Mouse (Mus musculus) thymus, postnatal 4 days (tissue): Measurements from ENCODE around the gene Rere.
A peak's percentile ranks its signal among the peaks of the same experiment; 100 is the strongest.
"Not testable (repeated sequence)": the region's sequence is repeated elsewhere in the genome, so short reads cannot be mapped to it uniquely, and the experiment has no call there.

Experiments
- DNase-seq: peaks from one replicate; pipeline ENCODE4 v3.0.0; 2021

Rere gene

GRCm38 (mm10) chr4:150255181-150255580 is 26.3 kb upstream of the Rere start:
- no peak for DNase-seq

GRCm38 (mm10) chr4:150257252-150258204 is 23.9 kb upstream of the Rere start:
- peak; percentile 82 for DNase-seq

- no peak for DNase-seq
Measured at GRCm38 (mm10) chr4:150258388-150258787, 23.1 kb upstream of the Rere start.

GRCm38 (mm10) chr4:150259577-150259976 is 21.9 kb upstream of the Rere start:
- no peak for DNase-seq

- DNase-seq, result no peak
Measured at GRCm38 (mm10) chr4:150260111-150260510, 21.3 kb upstream of the Rere start.

GRCm38 (mm10) chr4:150260745-150261144 is 20.7 kb upstream of the Rere start:
- DNase-seq, result no peak

GRCm38 (mm10) chr4:150262301-150262700 is 19.1 kb upstream of the Rere start:
- DNase-seq, result no peak

GRCm38 (mm10) chr4:150264903-150265302 is 16.5 kb upstream of the Rere start:
- DNase-seq, result peak; percentile 52

- no peak for DNase-seq
Measured at GRCm38 (mm10) chr4:150265471-150265870, 16.0 kb upstream of the Rere start.

GRCm38 (mm10) chr4:150266655-150267223 is 14.7 kb upstream of the Rere start:
- DNase-seq, result no peak

- peak; percentile 35 for DNase-seq
Measured at GRCm38 (mm10) chr4:150268674-150269653, 12.5 kb upstream of the Rere start.

GRCm38 (mm10) chr4:150269679-150270078 is 11.8 kb upstream of the Rere start:
- DNase-seq, result no peak

GRCm38 (mm10) chr4:150270718-150271117 is 10.7 kb upstream of the Rere start:
- not testable (repeated sequence) for DNase-seq

GRCm38 (mm10) chr4:150272725-150273124 is 8.7 kb upstream of the Rere start:
- no peak for DNase-seq

GRCm38 (mm10) chr4:150275531-150275930 is 5.9 kb upstream of the Rere start:
- DNase-seq, result no peak

GRCm38 (mm10) chr4:150279336-150279735 is 2.1 kb upstream of the Rere start:
- DNase-seq, result not testable (repeated sequence)

GRCm38 (mm10) chr4:150280002-150280401 is 1.4 kb upstream of the Rere start:
- no peak for DNase-seq

- DNase-seq, result no peak
Measured at GRCm38 (mm10) chr4:150280459-150280858, 987 bp upstream of the Rere start.

- peak; percentile 69 for DNase-seq
Measured at GRCm38 (mm10) chr4:150281891-150282630, 615 bp downstream of the Rere start.

GRCm38 (mm10) chr4:150282631-150283334 is 1.3 kb downstream of the Rere start:
- DNase-seq, result no peak

- DNase-seq, result no peak
Measured at GRCm38 (mm10) chr4:150283335-150283638, 1.8 kb downstream of the Rere start.

GRCm38 (mm10) chr4:150283993-150284392 is 2.5 kb downstream of the Rere start:
- DNase-seq, result no peak
